Mouse (Mus musculus) stomach, postnatal 0 days (tissue): ENCODE data around the gene Prkci. TPM values are rescaled to one million over a fixed set of nuclear protein-coding genes. Genes with fewer than 3 reads are reported as not detected.

ENCODE experiments used
- ATAC-seq: fragments of 200-750 bp; cut with Nextera tagmentation; 2 replicates; pipeline ENCODE4 v1.8.0; 2017; ENCODE audit not compliant: low FRiP score, low TSS enrichment
- DNase-seq: peaks from one replicate; pipeline ENCODE4 v3.0.0-alpha.2; 2016; ENCODE audit warnings: low spot score
- H3K27ac ChIP-seq: fragments of 300-500 bp; sonication (generic); replicated peaks from 2 replicates; pipeline ENCODE4 v1.5.1; 2014; ENCODE audit warnings: mild to moderate bottlenecking, control low read depth
- H3K27me3 ChIP-seq: fragments of 300-500 bp; sonication (generic); 2 replicates; pipeline ENCODE4 v1.6.1; 2014; ENCODE audit warnings: low read length; ENCODE audit not compliant: control insufficient read depth, insufficient read depth
- H3K36me3 ChIP-seq: fragments of 300-500 bp; sonication (generic); 2 replicates; pipeline ENCODE4 v1.6.1; 2014; ENCODE audit warnings: low read length, mixed read lengths; ENCODE audit not compliant: control insufficient read depth, insufficient read depth
- H3K4me1 ChIP-seq: fragments of 300-500 bp; sonication (generic); replicated peaks from 2 replicates; pipeline ENCODE4 v1.6.1; 2014; ENCODE audit warnings: antibody characterized with exemption; ENCODE audit not compliant: control insufficient read depth, insufficient read depth
- H3K4me2 ChIP-seq: fragments of 300-500 bp; sonication (generic); replicated peaks from 2 replicates; pipeline ENCODE4 v1.6.1; 2014; ENCODE audit warnings: low read depth, mild to moderate bottlenecking, control low read depth, moderate library complexity
- H3K4me3 ChIP-seq: fragments of 300-500 bp; sonication (generic); 2 replicates; pipeline ENCODE4 v1.5.1; 2014; ENCODE audit warnings: low read depth, low read length, control low read depth
- H3K9ac ChIP-seq: fragments of 300-500 bp; sonication (generic); 2 replicates; pipeline ENCODE4 v1.6.1; 2014; ENCODE audit warnings: mild to moderate bottlenecking, low read length, control low read depth, mixed read lengths
- H3K9me3 ChIP-seq: fragments of 300-500 bp; sonication (generic); 2 replicates; pipeline ENCODE4 v1.6.1; 2016; ENCODE audit warnings: low read length; ENCODE audit not compliant: control insufficient read depth
- CTCF ChIP-seq: IDR thresholded peaks from 2 replicates; pipeline ENCODE4 v1.5.1; 2016; ENCODE audit warnings: antibody characterized with exemption, low read depth, mild to moderate bottlenecking, moderate library complexity
- EP300 ChIP-seq: optimal IDR thresholded peaks from 2 replicates; pipeline ENCODE3; 2016; ENCODE audit warnings: antibody characterized with exemption
- WGBS: fragments of 180-500 bp; shearing (Covaris S2); extraction: QIAGEN DNeasy Blood & Tissue Kit; methylation state at CpG from one replicate; pipeline ENCODE4 v1.1.7; 2014; 5-methylcytosine and 5-hydroxymethylcytosine counted together
- polyA plus RNA-seq: library from polyadenylated mRNA; unstranded; fragments of >200 nt; fragmentation: Nextera tagmentation; extraction: Ambion mirVana; gene quantifications from 2 replicates; pipeline ENCODE4 v1.2.1, GENCODE M21; 2015

The Prkci gene
- polyA plus RNA-seq, 1 experiment from 2014 or later: 21.2 TPM

DNA sequence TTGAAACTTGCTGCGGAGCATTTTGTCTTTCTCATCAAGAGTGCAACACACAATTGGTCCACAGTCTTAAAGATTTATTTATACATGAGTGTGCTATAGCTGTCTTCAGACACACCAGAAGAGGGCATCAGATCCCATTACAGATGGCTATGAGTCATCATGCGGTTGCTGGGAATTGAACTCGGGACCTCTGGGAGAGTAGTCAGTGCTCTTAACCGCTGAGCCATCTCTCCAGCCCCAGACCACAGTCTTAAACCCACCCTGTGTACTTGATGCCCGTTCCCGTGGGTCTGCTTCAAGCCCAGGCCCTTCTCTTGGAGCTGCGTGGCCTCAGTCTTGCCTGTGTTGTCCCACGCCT, 65.2 kb downstream of the Prkci start:
- ATAC-seq: no peak
- no peak for TF ChIP-seq EP300
- peak; percentile 32; the same call in 1 of the 2 replicates for TF ChIP-seq CTCF
- DNase-seq: no peak
- H3K4me3 ChIP-seq: no peak overlapping the region
- 79% methylated on average over 8 of the region's 8 CpGs for WGBS
- no peaks in the 10 kb centered on the region for H3K36me3 ChIP-seq
- H3K27me3 ChIP-seq: no peaks in the 10 kb centered on the region
- H3K9me3 ChIP-seq: no peaks in the 10 kb centered on the region
- H3K27ac ChIP-seq: no peak overlapping the region
- H3K4me1 ChIP-seq: no peaks in the 10 kb centered on the region
- no peak overlapping the region for H3K9ac ChIP-seq
- no peak overlapping the region for H3K4me2 ChIP-seq

DNA sequence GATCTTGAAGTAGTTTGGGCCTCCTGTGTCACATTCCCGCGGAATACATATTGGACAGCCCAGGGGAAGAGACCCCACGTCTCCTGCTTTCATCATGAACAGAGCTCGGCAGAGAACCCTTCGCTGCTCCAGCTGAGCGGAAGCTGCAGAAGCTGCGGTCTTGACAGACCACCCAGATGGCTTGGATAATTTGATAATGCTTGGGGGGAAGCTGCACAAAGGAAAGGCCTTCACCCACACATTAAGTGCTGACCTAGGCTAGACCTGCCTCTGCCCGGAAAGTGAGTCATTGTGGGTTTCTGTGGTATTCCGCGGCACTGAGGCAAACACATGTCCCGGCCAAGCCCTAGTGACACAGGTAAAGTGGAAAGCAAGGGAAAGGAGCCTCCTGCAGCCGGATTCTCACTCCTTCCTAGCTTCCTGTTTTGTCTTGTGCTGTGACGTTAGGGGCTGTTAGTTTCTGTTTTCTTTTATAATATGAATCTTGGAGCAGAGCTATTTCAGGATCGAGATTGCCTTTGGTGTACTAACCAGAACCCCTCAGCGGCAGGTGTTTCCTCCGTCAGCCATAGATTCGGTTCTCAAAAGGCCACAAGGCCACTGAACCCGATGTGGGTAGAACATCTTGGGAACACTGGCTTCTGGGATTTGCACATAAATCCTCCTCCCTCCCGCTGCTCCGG, 65.7 kb downstream of the Prkci start:
- peak; percentile 48 for DNase-seq
- Histone ChIP-seq H3K27me3 (no peaks in the 10 kb centered on the region), H3K4me3 (no peak overlapping the region), H3K9ac (no peak overlapping the region), H3K27ac (peak overlapping the region; percentile 53), H3K4me2 (no peak overlapping the region), H3K36me3 (no peaks in the 10 kb centered on the region), H3K4me1 (no peaks in the 10 kb centered on the region), H3K9me3 (no peaks in the 10 kb centered on the region)
- no peak for TF ChIP-seq CTCF
- 54% methylated on average over 20 of the region's 20 CpGs for WGBS
- ATAC-seq: peak; percentile 63

DNA sequence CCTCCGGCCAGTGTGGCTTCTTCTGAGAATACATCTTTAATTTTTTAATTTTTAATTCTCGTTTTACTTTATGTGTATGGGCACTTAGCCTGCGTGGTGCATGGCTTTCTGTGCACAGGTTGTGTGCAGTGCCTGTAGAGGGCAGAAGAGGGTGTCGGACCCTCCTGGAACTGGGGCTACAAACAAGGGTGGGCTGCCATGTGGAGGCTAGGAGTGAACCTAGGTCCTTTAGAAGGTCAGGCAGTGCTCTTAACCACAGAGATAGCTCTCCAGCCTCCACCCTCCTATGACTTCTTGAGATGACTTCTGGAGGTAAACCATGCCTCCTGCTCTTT, 66.2 kb downstream of the Prkci start:
- WGBS: 64% methylated on average over 4 of the region's 4 CpGs

DNA sequence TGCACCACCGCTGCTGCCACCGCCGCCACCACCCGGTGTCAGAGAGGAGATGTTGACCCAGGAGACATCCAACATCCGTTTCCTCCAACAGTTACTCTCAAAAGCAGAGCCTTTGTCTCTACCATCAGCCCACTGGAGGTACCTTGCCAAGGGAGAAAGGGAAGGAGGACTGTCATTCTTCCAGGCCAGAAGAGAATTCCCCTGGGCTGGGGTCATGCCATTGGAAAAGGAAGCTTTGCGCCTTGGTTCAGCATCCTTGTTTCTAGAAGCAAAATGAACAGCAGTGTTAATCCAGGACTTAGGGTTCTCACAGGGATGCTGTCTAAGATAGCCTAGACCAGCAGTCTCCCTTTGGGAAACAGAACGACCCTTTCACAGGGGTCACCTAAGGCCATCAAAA, 66.8 kb downstream of the Prkci start:
- 79% methylated on average over 7 of the region's 7 CpGs for WGBS
- Histone ChIP-seq H3K36me3 (no peaks in the 10 kb centered on the region), H3K27me3 (no peaks in the 10 kb centered on the region), H3K9me3 (no peaks in the 10 kb centered on the region), H3K27ac (no peak overlapping the region), H3K4me2 (no peak overlapping the region), H3K9ac (no peak overlapping the region), H3K4me3 (no peak overlapping the region), H3K4me1 (no peaks in the 10 kb centered on the region)
- no peak for DNase-seq
- no peak for ATAC-seq
- TF ChIP-seq EP300 (no peak), CTCF (no peak)

More for the DNA sequence above, 66.2 kb downstream of the Prkci start:
- Histone ChIP-seq H3K4me1 (no peaks in the 10 kb centered on the region), H3K9ac (no peak overlapping the region), H3K36me3 (no peaks in the 10 kb centered on the region), H3K27ac (peak overlapping the region; percentile 53), H3K4me3 (no peak overlapping the region), H3K27me3 (no peaks in the 10 kb centered on the region), H3K9me3 (no peaks in the 10 kb centered on the region), H3K4me2 (no peak overlapping the region)
- DNase-seq: no peak
- ATAC-seq: no peak
- TF ChIP-seq CTCF (peak; percentile 34; the same call in 1 of the 2 replicates), EP300 (no peak)

DNA sequence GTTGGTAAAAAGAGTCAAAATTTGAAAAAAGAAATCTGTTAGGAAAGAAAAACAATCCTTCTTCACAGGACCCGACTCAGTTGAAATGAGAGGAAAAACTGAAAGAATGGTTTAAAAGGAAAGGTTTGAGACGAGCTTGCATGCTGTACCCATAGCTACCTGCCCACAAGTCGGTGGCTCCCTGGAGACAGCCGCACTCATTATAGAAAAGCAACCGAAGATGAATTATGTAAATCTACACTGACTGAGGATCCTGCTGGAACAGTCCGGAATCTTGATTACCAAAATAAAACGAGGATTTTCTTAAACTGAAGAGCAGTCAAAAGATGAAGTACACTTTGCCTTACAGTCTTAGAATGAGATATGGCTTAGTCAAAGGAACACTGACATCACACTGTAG, 72.9 kb downstream of the Prkci start:
- H3K27ac ChIP-seq: no peak overlapping the region
- no peaks in the 10 kb centered on the region for H3K36me3 ChIP-seq
- WGBS: 75% methylated on average over 7 of the region's 7 CpGs
- H3K4me3 ChIP-seq: no peak overlapping the region
- H3K27me3 ChIP-seq: no peaks in the 10 kb centered on the region
- no peaks in the 10 kb centered on the region for H3K4me1 ChIP-seq
- no peak overlapping the region for H3K4me2 ChIP-seq
- no peak for DNase-seq
- no peak overlapping the region for H3K9ac ChIP-seq
- TF ChIP-seq EP300: no peak
- no peak for TF ChIP-seq CTCF
- ATAC-seq: no peak
- no peaks in the 10 kb centered on the region for H3K9me3 ChIP-seq

DNA sequence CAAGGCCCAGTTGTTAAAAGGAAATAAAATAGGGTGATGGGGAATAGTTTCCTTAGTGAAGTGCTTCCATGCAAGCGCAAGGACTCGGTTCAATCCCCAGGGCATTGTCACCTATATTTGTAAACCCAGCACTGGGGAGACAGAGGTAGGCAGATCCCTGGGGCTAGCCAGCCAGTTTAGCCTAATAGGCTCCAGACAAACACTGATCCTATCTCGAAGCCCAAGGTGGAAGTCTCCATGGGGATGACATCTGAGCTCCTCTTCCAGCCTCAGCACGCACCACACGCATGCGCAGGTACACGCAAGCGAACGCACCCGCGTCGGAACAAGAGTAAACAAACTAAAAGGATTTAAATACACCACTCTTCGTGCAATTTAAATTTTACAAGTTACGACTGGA, 76.3 kb downstream of the Prkci start:
- TF ChIP-seq CTCF: no peak
- TF ChIP-seq EP300: no peak
- Histone ChIP-seq H3K36me3 (no peaks in the 10 kb centered on the region), H3K9ac (no peak overlapping the region), H3K4me3 (no peak overlapping the region), H3K9me3 (no peaks in the 10 kb centered on the region), H3K4me2 (no peak overlapping the region), H3K4me1 (no peaks in the 10 kb centered on the region), H3K27me3 (no peaks in the 10 kb centered on the region), H3K27ac (no peak overlapping the region)
- DNase-seq: no peak
- WGBS: 84% methylated on average over 14 of the region's 14 CpGs
- no peak for ATAC-seq
